Mouse (Mus musculus) hindbrain, embryonic 12.5 days (tissue): ENCODE measurements around the gene Tmem255b. TPM values are rescaled to one million over a fixed set of nuclear protein-coding genes. Genes with fewer than 3 reads are reported as not detected.

ENCODE experiments used
- ATAC-seq: fragments of 200-750 bp; cut with Nextera tagmentation; 2 replicates; pipeline ENCODE4 v1.8.0; 2017; ENCODE audit warnings: moderate TSS enrichment; ENCODE audit not compliant: low FRiP score
- H3K27ac ChIP-seq: fragments of 300-500 bp; sonication (generic); 2 replicates; pipeline ENCODE4 v1.5.1; 2016; ENCODE audit warnings: mild to moderate bottlenecking
- H3K27me3 ChIP-seq: fragments of 300-500 bp; sonication (generic); 2 replicates; pipeline ENCODE4 v1.6.1; 2016; ENCODE audit warnings: mild to moderate bottlenecking
- H3K36me3 ChIP-seq: fragments of 300-500 bp; sonication (generic); 2 replicates; pipeline ENCODE4 v1.6.1; 2016; ENCODE audit warnings: mild to moderate bottlenecking
- H3K4me1 ChIP-seq: fragments of 300-500 bp; sonication (generic); 2 replicates; pipeline ENCODE4 v1.6.1; 2016
- H3K4me2 ChIP-seq: fragments of 300-500 bp; sonication (generic); replicated peaks from 2 replicates; pipeline ENCODE4 v1.6.1; 2016; ENCODE audit warnings: mild to moderate bottlenecking
- H3K4me3 ChIP-seq: fragments of 300-500 bp; sonication (generic); 2 replicates; pipeline ENCODE4 v1.5.1; 2016; ENCODE audit warnings: mild to moderate bottlenecking
- H3K9ac ChIP-seq: fragments of 300-500 bp; sonication (generic); 2 replicates; pipeline ENCODE4 v1.6.1; 2016; ENCODE audit warnings: mild to moderate bottlenecking, moderate library complexity
- H3K9me3 ChIP-seq: fragments of 300-500 bp; sonication (generic); replicated peaks from 2 replicates; pipeline ENCODE4 v1.6.1; 2016; ENCODE audit warnings: mild to moderate bottlenecking
- WGBS: fragments of 180-500 bp; shearing (Covaris S2); methylation state at CpG from one replicate; pipeline ENCODE4 v1.1.7; 2016; 5-methylcytosine and 5-hydroxymethylcytosine counted together
- polyA plus RNA-seq: library from polyadenylated mRNA; unstranded; fragments of >200 nt; fragmentation: Nextera tagmentation; extraction: Ambion mirVana; gene quantifications from 2 replicates; pipeline ENCODE4 v1.2.1, GENCODE M21; 2016

Tmem255b gene
- polyA plus RNA-seq, 1 experiment from 2014 or later, result 0.52 TPM

DNA sequence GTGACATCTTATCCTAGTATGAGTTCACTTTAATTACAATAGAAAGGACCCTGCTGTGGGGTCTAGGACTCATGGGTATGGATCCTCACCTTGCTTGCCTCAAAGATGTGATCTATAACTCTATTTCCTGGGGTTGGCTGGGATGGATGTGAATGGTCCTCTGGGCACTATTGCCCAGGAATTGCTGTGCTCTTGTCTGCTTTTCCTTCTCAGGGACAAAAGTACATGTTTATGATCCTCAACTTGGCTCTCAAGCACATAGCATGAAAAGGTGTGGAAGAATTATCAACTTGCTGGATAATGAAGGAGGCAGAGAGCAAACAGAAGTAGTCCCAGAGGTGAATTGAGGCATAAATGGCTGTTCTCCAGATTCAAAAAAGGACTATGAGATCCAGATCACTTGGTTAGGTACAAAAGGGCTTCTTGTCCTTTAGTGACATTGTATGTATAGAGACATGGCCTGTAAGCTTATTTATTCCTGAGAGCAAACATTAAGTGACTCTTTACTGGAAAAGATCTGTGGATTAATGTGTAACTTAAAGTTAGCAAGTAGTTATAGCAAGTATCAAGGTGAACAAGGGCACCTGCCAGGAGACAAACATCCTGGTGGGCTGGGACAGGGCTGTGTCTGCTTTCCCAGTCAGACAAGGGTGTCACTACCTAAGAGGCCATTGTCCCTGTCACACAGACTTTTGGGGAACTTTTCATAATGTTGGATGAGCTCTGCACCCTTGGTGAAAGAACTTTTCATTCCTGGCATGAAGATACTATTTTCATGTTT lies 70.1 kb downstream of the Tmem255b start:
- H3K27ac ChIP-seq, result no peak overlapping the region
- H3K9me3 ChIP-seq, result no peaks in the 10 kb centered on the region
- H3K9ac ChIP-seq, result no peak overlapping the region
- H3K4me2 ChIP-seq, result no peak overlapping the region
- H3K36me3 ChIP-seq, result no peaks in the 10 kb centered on the region
- H3K4me3 ChIP-seq, result no peak overlapping the region
- ATAC-seq, result no peak
- H3K27me3 ChIP-seq, result no peaks in the 10 kb centered on the region
- H3K4me1 ChIP-seq, result no peaks in the 10 kb centered on the region

DNA sequence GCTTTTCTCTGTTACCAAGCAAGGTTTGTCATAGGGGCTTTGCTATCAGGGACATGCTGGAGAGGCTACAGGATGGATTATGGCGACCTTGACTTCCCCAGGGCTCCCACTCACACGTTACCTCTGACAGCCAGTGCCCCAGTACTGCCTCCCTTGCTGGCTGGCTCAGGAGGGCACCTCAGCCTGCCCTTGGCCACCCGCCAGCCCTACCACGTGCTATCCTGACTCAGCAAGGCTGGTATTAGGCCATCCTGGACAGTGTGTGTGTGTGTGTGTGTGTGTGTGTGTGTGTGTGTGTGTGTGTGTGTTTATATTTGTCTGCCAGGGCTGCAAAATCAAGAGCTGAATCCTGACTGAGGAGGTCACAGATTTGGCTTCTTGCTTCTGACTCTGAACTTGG lies 71.9 kb downstream of the Tmem255b start:
- Histone ChIP-seq H3K4me2 (no peak overlapping the region), H3K4me3 (no peak overlapping the region), H3K9me3 (no peaks in the 10 kb centered on the region), H3K36me3 (no peaks in the 10 kb centered on the region), H3K27me3 (no peaks in the 10 kb centered on the region), H3K27ac (no peak overlapping the region), H3K9ac (no peak overlapping the region), H3K4me1 (no peaks in the 10 kb centered on the region)
- ATAC-seq, result no peak
- WGBS, result 53% methylated on average over 4 of the region's 4 CpGs

DNA sequence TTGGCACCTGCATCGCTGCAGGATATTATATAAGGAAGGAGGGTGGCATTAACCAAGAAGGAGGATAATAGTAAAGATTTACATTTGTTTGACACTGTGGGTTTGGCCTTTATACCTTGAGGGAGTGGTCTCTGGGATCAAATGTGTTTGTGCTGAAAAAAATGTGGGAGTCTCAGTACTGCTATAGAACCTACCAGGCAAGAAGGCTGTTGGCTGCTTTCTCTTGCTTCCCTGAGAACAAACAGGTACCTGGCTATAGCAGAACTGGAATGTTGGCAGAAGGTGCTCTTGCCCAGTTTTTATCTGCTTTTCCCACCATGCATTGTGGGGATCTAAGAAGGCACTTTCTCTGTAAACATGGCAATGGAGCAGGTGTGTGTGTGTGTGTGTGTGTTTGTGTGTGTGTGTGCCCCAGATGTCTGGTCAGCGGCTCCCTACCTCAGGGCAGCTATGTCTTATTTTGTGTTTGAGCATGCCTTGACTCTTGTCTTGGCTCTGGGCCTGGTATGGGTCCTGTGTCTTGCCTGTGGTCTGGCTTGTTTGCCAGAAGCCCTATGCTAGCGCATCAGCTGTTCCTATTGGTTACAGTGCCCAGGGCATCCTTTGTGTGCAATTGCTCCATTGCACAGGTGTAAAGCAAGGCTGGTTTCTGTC lies 72.4 kb downstream of the Tmem255b start:
- no peaks in the 10 kb centered on the region for H3K36me3 ChIP-seq
- WGBS, result 86% methylated on average over 3 of the region's 3 CpGs
- H3K27ac ChIP-seq, result no peak overlapping the region
- no peak overlapping the region for H3K9ac ChIP-seq
- H3K4me3 ChIP-seq, result no peak overlapping the region
- ATAC-seq, result no peak
- no peaks in the 10 kb centered on the region for H3K9me3 ChIP-seq
- H3K4me2 ChIP-seq, result no peak overlapping the region
- no peaks in the 10 kb centered on the region for H3K27me3 ChIP-seq
- no peaks in the 10 kb centered on the region for H3K4me1 ChIP-seq

DNA sequence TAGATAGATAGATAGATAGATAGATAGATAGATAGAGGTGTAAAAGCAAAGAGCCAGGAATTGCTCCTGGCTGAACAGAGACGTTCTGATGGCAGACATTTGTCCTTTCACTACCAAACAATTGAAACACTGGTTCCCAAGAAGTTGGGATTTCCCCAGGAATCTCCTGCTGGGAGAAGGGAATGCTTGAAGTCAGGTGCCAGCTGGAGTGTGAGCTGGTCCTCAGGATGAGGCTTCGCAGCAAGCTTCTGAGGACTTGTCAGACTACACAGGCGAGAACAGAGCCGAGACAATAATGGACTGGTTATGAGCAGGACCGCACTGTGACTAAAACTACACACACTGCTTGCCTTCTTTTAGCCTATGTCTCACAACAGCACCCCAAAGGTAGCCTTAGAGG lies 77.0 kb downstream of the Tmem255b start:
- Histone ChIP-seq H3K36me3 (no peaks in the 10 kb centered on the region), H3K9ac (no peak overlapping the region), H3K4me2 (no peak overlapping the region), H3K9me3 (no peaks in the 10 kb centered on the region), H3K27me3 (no peaks in the 10 kb centered on the region), H3K27ac (no peak overlapping the region), H3K4me3 (no peak overlapping the region), H3K4me1 (no peaks in the 10 kb centered on the region)
- WGBS, result 63% methylated on average over 5 of the region's 5 CpGs
- no peak for ATAC-seq

DNA sequence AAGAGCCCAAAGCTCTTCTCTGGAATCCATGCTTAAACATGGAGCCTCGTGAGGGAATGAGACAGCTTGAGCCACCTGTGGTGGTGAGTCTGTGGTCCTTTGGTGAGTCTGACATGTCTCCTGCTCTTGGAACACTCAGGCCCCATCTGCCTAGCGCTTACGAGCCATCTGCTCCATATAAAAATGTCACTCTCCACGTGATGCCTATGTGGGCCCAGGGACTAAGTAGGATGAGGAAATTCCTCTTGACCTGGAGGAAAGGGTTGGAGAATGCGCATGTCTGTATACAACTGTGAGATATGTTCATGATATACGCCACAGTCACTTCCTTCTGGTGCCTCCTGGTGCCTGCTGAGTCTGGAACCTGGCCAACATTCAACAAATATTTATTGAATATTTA lies 77.7 kb downstream of the Tmem255b start:
- H3K36me3 ChIP-seq, result no peaks in the 10 kb centered on the region
- no peaks in the 10 kb centered on the region for H3K27me3 ChIP-seq
- H3K4me2 ChIP-seq, result no peak overlapping the region
- ATAC-seq, result no peak
- H3K9ac ChIP-seq, result no peak overlapping the region
- WGBS, result 79% methylated on average over 6 of the region's 6 CpGs
- H3K4me1 ChIP-seq, result no peaks in the 10 kb centered on the region
- no peak overlapping the region for H3K4me3 ChIP-seq
- no peaks in the 10 kb centered on the region for H3K9me3 ChIP-seq
- no peak overlapping the region for H3K27ac ChIP-seq

DNA sequence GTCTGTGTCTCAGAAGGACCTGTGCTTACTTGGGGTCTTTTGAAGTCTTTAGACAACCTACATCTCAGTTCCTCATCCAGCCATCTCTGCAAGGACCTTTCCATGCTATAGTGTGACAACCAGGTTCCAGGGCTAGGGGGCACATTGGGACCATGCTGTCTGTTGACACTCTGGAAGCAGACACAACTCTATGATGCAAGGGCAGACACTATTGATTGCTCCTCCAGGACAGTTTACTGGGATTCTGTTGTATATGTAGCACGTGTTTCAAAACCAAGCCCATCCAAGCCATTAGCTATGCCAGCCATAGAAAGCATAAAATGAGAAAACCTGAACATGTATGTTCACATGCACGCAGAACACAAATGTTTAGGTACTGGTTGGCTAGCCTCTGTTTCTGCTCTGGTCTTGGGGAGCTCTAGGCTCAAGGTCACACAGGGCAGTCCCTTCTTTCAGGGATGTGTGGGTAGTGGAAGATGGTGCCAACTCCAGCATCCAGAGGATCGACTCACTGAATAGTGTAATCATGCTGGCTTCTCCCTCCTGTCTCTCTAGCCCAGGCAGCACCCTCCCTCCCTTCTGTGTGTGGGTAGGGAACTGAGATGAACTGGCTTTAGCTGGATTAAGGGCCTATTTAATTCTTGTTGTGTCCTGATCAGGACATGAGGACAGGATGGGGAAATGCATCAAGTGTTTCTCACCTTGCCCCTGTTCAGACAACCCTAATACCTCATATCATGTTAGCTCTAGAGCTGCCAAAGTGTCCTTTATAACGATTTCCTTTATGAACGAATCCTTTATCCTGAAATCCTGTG lies 78.8 kb downstream of the Tmem255b start:
- Histone ChIP-seq H3K36me3 (no peaks in the 10 kb centered on the region), H3K27me3 (no peaks in the 10 kb centered on the region), H3K9ac (no peak overlapping the region), H3K4me3 (no peak overlapping the region), H3K9me3 (no peaks in the 10 kb centered on the region), H3K4me2 (no peak overlapping the region), H3K4me1 (no peaks in the 10 kb centered on the region), H3K27ac (no peak overlapping the region)
- ATAC-seq, result no peak
- 84% methylated on average over 5 of the region's 5 CpGs for WGBS

DNA sequence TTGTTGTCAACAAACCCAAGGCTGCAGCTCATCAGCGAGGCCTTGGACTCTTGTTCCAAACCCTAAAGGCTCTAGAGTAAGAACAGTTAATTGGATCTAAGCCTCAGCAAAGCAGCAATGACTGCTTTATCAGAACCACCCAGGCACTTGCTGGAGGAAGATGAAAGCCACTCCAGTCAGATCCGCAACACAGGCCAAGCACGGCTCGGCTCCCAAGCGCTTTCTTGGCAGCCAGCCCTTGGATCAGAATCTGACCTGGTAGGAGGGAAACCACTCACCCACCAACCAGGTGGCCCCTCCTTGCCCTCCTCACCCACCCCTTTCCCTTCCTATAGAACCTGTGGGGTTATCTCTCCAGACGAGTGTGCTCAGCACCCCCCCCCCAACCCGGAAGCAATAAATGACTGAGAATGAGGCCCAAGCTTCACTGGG lies 81.0 kb downstream of the Tmem255b start:
- H3K4me3 ChIP-seq, result no peak overlapping the region
- WGBS, result 85% methylated on average over 7 of the region's 7 CpGs
- H3K4me1 ChIP-seq, result no peaks in the 10 kb centered on the region
- H3K36me3 ChIP-seq, result no peaks in the 10 kb centered on the region
- ATAC-seq, result no peak
- H3K27ac ChIP-seq, result no peak overlapping the region
- no peak overlapping the region for H3K9ac ChIP-seq
- H3K27me3 ChIP-seq, result no peaks in the 10 kb centered on the region
- no peaks in the 10 kb centered on the region for H3K9me3 ChIP-seq
- no peak overlapping the region for H3K4me2 ChIP-seq

DNA sequence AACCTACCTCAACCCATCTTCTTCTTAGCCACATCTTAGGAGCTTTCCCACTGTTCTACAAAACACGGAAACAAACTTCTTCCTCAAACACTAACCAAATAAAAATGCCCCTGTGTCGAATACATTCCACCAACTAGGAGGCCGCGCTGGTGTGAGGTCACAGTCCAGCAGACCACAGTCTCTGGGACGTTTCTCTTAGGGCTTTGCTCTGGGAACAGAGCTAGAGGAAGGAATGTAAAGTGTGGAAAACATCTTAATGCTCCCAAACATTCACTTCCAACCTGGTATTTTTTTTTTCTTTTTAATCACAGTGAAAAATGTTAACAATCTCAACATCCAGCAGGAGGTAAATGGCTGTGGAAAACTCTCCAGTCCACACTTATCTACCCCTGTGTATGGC lies 81.7 kb downstream of the Tmem255b start:
- Histone ChIP-seq H3K4me1 (no peaks in the 10 kb centered on the region), H3K4me3 (no peak overlapping the region), H3K36me3 (no peaks in the 10 kb centered on the region), H3K9me3 (no peaks in the 10 kb centered on the region), H3K27me3 (no peaks in the 10 kb centered on the region), H3K9ac (no peak overlapping the region), H3K4me2 (no peak overlapping the region), H3K27ac (no peak overlapping the region)
- ATAC-seq, result no peak
- WGBS, result 84% methylated on average over 5 of the region's 5 CpGs

DNA sequence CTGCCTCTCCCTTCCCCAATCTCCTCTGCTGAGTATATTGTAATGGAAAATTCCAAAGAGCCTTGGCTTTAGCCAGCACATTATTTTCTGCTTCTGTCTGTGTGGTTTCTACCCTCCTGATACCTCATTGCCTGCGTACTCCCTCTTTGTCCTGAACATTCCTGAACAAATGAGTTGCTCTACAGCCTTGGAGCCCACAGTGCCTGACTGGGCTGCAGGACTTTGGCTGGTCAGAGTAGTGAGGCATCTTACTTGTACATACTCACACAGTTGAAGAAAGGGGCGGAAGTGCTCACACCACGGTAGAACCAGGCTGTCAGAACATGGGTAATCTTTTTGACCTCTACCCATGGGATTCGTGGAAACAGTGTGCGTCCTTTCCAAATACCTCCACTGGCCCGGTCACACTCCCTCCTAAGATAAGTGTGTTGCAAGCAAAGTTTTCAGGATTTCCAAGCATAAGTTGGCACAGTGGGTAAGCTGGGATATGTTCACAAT lies 82.3 kb downstream of the Tmem255b start:
- no peak overlapping the region for H3K9ac ChIP-seq
- H3K27ac ChIP-seq, result no peak overlapping the region
- no peaks in the 10 kb centered on the region for H3K27me3 ChIP-seq
- no peaks in the 10 kb centered on the region for H3K9me3 ChIP-seq
- H3K4me3 ChIP-seq, result no peak overlapping the region
- no peaks in the 10 kb centered on the region for H3K36me3 ChIP-seq
- WGBS, result 93% methylated on average over 6 of the region's 6 CpGs
- no peak for ATAC-seq
- no peak overlapping the region for H3K4me2 ChIP-seq
- no peaks in the 10 kb centered on the region for H3K4me1 ChIP-seq

Other genes with a start within 250 kb of the Tmem255b start
- 9.2 and 10.8 TPM in 2 replicates for gene Grtp1, start 234.6 kb upstream of the Tmem255b start, polyA plus RNA-seq
- gene Adprhl1, start 181.0 kb upstream of the Tmem255b start, polyA plus RNA-seq, result 0.25 and 0.40 TPM in 2 replicates
- gene Dcun1d2, start 147.1 kb upstream of the Tmem255b start, polyA plus RNA-seq, result 30.6 and 32.4 TPM in 2 replicates
- gene Tmco3, start 147.0 kb upstream of the Tmem255b start, polyA plus RNA-seq, result 49.5 and 59.4 TPM in 2 replicates
- gene Tfdp1, start 96.4 kb upstream of the Tmem255b start, polyA plus RNA-seq, result 144 and 147 TPM in 2 replicates
- not detected in 2 replicates for gene Atp4b, start 38.4 kb upstream of the Tmem255b start, polyA plus RNA-seq
- gene Grk1, start 30.1 kb upstream of the Tmem255b start, polyA plus RNA-seq, result 0.03 TPM in 1 of 2 replicates, not detected in the other
- 20.8 and 22.7 TPM in 2 replicates for gene Gas6, start 59.3 kb downstream of the Tmem255b start, polyA plus RNA-seq
- gene 1700029H14Rik, start 127.3 kb downstream of the Tmem255b start, polyA plus RNA-seq, result not detected in 2 replicates
- gene Rasa3, start 242.4 kb downstream of the Tmem255b start, polyA plus RNA-seq, result 30.0 and 31.4 TPM in 2 replicates